Mouse (Mus musculus) CD4-positive naive resting alpha-beta T cell, adult 57 days (primary cell): ENCODE measurements around the gene Ubap1. TPM values are rescaled to one million over a fixed set of nuclear protein-coding genes. Genes with fewer than 3 reads are reported as not detected.

ENCODE experiments used
- total RNA-seq: library from RNA; stranded (reverse); gene quantifications from one replicate; pipeline ENCODE4 v1.2.4, GENCODE M21; 2023

Ubap1 gene
- 45.2 TPM for total RNA-seq

DNA sequence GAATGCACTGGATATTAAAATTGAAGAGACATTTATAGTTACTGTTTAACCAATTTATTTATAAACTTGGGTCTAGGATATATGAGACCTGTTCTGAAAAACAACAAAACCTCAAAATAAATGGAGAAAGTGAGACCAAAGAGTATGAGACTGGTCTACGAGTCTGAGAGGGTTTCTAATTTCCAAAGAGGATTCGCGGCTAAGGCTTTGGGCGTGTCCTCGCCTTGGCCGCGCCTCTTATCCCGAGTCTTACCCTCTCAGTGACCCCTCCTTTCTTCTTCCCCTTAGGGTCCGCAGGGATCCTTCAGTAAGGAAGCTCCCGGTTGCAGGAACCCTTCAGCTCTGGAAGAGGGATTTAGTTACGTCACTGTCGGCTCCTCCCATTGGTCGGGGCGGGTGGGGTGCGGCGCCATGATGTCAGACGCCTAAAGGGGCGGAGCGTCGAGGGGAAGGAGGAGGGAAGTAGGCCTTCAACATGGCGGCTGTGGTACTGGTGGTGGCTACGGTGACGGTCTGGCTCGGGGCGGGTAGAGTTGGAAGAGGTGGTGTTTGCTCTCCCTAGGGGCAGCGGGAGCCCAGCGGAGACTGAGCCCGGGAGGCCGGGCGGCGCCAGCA lies at the start of gene Ubap1:
Gene Ubap1 (plus strand): TSS at position 413 of the 615 bp plus-strand sequence.

DNA sequence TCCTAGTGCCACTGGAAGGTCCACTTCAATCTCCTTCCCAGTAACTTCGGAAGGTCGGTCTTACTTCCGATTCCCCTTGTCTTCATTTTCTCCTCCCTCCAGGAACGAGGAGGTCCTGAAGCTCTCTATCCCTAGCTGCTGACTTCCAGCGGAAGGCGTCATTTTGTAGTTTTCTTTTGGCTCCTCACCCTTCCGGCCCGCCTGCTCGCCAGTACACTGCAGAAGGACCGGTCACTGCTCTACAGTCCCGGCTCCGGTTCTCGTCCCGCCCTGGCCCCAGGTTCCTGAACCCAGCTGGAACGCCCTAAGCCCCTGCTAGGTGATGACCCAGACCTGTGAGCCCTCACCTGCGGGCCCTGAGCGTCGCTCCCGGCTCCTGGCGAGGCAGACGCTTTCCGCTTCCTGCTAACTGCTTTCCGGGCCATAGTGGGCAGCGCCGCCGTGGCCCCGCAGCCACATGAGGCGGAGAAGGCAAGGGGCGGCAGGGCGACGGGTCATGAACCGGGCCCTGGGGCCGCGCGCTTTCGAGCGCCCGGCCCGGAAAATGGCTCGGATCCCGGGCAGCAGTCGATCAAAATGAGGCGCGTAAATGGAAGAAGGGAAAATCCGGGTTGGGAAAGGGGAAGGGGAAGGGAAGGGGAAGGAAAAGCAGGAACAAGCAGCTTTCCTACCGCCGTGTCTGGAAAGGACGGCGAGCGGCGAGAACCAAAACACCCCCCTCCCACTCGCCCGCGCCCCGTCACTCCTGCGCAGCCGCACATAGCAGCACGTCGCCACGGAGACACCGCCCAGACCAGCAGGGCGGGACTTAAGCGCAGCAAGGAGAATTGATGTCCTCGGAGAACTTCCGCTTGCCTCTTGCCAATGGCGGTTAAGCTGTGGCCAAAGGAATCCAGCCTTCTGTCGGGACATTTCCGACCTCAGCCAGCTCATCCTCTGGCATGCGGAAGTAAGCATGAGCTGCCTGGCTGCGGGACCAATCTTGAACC lies 34.4 kb upstream of the Ubap1 start, which contains the start of gene Dcaf12:
Gene Dcaf12 (minus strand): TSS at position 749 of the 989 bp plus-strand sequence.

Other genes with a start within 250 kb of the Ubap1 start
- gene Nol6, start 224.5 kb upstream of the Ubap1 start, total RNA-seq: 66.9 TPM
- 72.2 TPM for gene Ube2r2, start 213.3 kb upstream of the Ubap1 start, total RNA-seq
- 75.7 TPM for gene Ubap2, start 73.9 kb upstream of the Ubap1 start, total RNA-seq
- gene Dcaf12, start 34.1 kb upstream of the Ubap1 start, total RNA-seq: 32.9 TPM
- gene Kif24, start 115.9 kb downstream of the Ubap1 start, total RNA-seq: 0.95 TPM
- gene Nudt2, start 116.2 kb downstream of the Ubap1 start, total RNA-seq: 6.8 TPM
- gene AI464131, start 154.1 kb downstream of the Ubap1 start, total RNA-seq: not detected
- not detected for gene 1110017D15Rik, start 168.3 kb downstream of the Ubap1 start, total RNA-seq
- 8.5 TPM for gene Fam219a, start 220.5 kb downstream of the Ubap1 start, total RNA-seq
- gene Dnaic1, start 220.8 kb downstream of the Ubap1 start, total RNA-seq: not detected